Mouse (Mus musculus): Measurements from ENCODE around the gene Scp2. TPM values are rescaled to one million over a fixed set of nuclear protein-coding genes. Genes with fewer than 3 reads are reported as not detected.

The Scp2 gene
- polyA plus RNA-seq, 1 experiment from 2014 or later, result 231 TPM

DNA sequence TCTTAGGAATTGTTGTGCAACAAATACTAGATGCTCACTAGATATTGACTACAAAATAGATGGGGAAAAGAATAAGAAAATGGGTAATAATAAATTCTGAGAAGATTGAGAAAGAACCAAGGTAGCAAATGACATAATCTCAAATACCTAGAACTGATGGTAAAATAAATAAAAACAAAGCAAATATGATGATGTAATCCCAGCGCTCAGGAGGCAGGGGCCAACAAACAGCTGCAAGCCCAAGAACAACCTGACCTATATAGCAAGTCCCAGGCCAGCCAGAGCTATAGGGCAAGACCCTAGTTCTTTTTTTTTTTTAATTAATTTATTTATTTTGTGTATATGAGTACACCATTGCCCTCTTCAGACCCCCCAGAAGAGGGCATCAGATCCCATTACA, 20.7 kb downstream of the Scp2 start:
- Histone ChIP-seq H3K4me1 (replicated peaks; ENCODE audit: control insufficient read depth, insufficient read depth, low read length) (no peaks in the 10 kb centered on the region), H3K4me2 (no peak overlapping the region), H3K36me3 (ENCODE audit: control insufficient read depth, insufficient read depth, low read length) (no peaks in the 10 kb centered on the region), H3K27me3 (replicated peaks; ENCODE audit: control insufficient read depth, insufficient read depth, low read length) (no peaks in the 10 kb centered on the region), H3K9me3 (ENCODE audit: control insufficient read depth, low read length) (no peaks in the 10 kb centered on the region), H3K9ac (ENCODE audit: low read depth, low read length) (no peak overlapping the region), H3K27ac (ENCODE audit: low read depth, low read length) (no peak overlapping the region), H3K4me3 (ENCODE audit: low read depth, low read length) (no peak overlapping the region)
- DNase-seq (ENCODE audit: low spot score), result no peak
- 81% methylated on average over 1 of the region's 1 CpGs for WGBS
- no peak for ATAC-seq (replicated peaks; ENCODE audit: low FRiP score)

DNA sequence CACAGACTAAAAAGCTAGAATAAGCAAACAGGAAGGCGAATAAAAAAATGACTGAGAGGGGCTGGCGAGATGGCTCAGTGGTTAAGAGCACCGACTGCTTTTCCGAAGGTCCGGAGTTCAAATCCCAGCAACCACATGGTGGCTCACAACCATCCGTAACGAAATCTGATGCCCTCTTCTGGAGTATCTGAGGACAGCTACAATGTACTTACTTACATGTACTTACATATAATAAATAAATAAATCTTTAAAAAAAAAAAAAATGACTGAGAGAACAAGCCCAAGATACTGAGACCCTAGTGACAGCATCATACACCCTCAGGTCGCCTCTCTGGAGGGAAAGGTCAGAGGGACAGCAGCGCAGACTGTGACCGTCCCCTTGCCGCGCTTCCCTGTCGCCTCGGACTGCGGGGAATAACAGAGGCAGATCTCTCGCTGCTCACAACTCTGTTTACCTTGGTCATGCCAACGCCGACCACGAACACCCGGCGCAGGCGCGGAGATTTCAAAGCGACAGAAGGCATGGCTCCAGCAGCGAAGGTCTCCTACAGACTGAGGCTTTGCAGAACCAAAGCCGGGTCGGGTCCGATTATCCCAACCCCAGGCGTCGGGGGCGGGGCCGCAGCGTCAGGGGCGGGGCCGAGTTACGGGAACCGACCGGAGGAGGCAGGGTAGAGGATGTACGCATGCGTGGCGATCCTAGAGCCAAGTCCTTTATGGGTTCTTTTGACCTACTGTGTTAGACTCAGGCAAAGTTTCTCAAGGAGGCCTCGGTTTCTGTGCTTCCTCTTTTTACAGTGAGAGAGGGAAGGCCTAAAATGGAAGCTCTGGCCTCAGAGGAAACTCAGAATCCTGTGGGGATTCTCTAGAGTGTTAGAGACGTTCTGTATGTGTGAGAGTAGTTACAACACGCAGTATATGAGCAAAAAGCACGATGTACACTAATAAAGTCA, 26.6 kb downstream of the Scp2 start:
- Histone ChIP-seq H3K4me1 (replicated peaks; ENCODE audit: control insufficient read depth, insufficient read depth, low read length) (no peaks in the 10 kb centered on the region), H3K9ac (ENCODE audit: low read depth, low read length) (peak overlapping the region; percentile 46; the same call in 1 of the 2 replicates), H3K27me3 (replicated peaks; ENCODE audit: control insufficient read depth, insufficient read depth, low read length) (no peaks in the 10 kb centered on the region), H3K36me3 (ENCODE audit: control insufficient read depth, insufficient read depth, low read length) (no peaks in the 10 kb centered on the region), H3K27ac (ENCODE audit: low read depth, low read length) (peak overlapping the region; percentile 35; the same call in 1 of the 2 replicates), H3K4me3 (ENCODE audit: low read depth, low read length) (peak overlapping the region; percentile 57), H3K9me3 (ENCODE audit: control insufficient read depth, low read length) (no peaks in the 10 kb centered on the region), H3K4me2 (peak overlapping the region; percentile 56)
- WGBS, result 9% methylated on average over 43 of the region's 45 CpGs
- ATAC-seq (replicated peaks; ENCODE audit: low FRiP score), result peak; percentile 91
- DNase-seq (ENCODE audit: low spot score), result peak; percentile 92

DNA sequence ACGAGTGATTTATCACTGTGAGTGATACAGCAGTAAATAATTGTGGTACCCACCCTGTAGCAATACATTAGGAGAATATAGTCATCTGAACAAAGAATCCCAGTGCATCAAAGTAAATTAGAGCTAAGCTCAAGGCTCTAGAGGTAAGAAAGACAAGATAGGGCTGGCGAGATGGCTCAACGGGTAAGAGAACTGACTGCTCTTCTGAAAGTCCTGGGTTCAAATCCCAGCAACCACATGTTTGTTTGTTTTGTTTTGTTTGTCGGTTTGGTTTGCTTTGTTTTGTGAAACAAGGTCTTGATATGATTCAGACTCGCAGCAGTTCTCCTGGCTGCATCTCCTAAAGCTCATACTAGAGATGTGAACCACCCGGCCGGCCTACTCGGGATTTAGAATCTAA, 27.3 kb downstream of the Scp2 start:
- ATAC-seq (replicated peaks; ENCODE audit: low FRiP score) (no peak), DNase-seq (ENCODE audit: low spot score) (no peak)
- no peak overlapping the region for H3K4me2 ChIP-seq
- no peaks in the 10 kb centered on the region for H3K9me3 ChIP-seq (ENCODE audit: control insufficient read depth, low read length)
- H3K27me3 ChIP-seq (replicated peaks; ENCODE audit: control insufficient read depth, insufficient read depth, low read length), result no peaks in the 10 kb centered on the region
- 78% methylated on average over 8 of the region's 8 CpGs for WGBS
- H3K27ac ChIP-seq (ENCODE audit: low read depth, low read length), result no peak overlapping the region
- H3K4me3 ChIP-seq (ENCODE audit: low read depth, low read length), result peak overlapping the region; percentile 57; the same call in 1 of the 2 replicates
- no peaks in the 10 kb centered on the region for H3K4me1 ChIP-seq (replicated peaks; ENCODE audit: control insufficient read depth, insufficient read depth, low read length)
- no peak overlapping the region for H3K9ac ChIP-seq (ENCODE audit: low read depth, low read length)
- H3K36me3 ChIP-seq (ENCODE audit: control insufficient read depth, insufficient read depth, low read length), result no peaks in the 10 kb centered on the region

DNA sequence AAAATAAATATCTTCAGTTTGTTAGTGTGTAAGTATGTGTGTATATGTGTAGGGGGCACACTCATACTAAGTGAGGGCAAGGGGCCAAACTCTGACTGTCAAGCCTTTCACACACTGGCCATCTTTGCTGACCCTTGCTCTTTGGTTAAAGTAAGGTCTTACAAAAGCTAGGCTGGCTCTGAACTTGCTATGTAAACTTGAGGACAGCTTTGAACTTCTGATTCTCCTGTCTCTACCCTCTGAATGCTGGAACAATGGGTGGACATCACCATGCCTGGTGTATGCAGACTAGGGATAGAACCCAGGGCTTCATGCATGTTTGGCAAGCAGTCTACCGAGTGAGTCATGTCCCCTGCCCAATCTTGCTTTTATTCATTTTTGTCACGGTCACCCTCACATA, 28.3 kb downstream of the Scp2 start:
- Histone ChIP-seq H3K4me2 (no peak overlapping the region), H3K4me3 (ENCODE audit: low read depth, low read length) (no peak overlapping the region), H3K9me3 (ENCODE audit: control insufficient read depth, low read length) (no peaks in the 10 kb centered on the region), H3K36me3 (ENCODE audit: control insufficient read depth, insufficient read depth, low read length) (no peaks in the 10 kb centered on the region), H3K9ac (ENCODE audit: low read depth, low read length) (no peak overlapping the region), H3K27me3 (replicated peaks; ENCODE audit: control insufficient read depth, insufficient read depth, low read length) (no peaks in the 10 kb centered on the region), H3K27ac (ENCODE audit: low read depth, low read length) (no peak overlapping the region), H3K4me1 (replicated peaks; ENCODE audit: control insufficient read depth, insufficient read depth, low read length) (no peaks in the 10 kb centered on the region)
- ATAC-seq (replicated peaks; ENCODE audit: low FRiP score), result no peak
- 86% methylated on average over 2 of the region's 2 CpGs for WGBS
- DNase-seq (ENCODE audit: low spot score), result no peak

DNA sequence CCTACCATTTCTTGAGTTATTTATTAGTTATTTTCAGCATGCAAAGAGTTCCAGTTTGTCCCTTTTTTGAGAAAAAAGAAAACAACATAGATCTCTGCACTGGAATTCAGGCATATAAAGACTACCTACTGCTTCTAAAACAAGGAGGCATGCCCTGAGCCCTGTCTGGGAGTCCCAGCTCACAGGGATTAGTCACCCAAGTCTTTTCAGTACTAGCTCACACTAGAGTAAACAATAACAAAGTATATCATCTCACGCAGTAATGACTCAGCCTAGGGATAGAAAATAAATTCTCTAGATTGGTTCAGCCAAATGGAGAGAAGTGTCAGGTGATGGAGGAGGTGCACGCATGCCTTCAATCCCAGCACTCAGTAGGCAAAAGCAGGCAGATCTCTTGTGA, 34.1 kb downstream of the Scp2 start:
- Histone ChIP-seq H3K4me3 (ENCODE audit: low read depth, low read length) (no peak overlapping the region), H3K9me3 (ENCODE audit: control insufficient read depth, low read length) (no peaks in the 10 kb centered on the region), H3K27me3 (replicated peaks; ENCODE audit: control insufficient read depth, insufficient read depth, low read length) (no peaks in the 10 kb centered on the region), H3K4me2 (no peak overlapping the region), H3K4me1 (replicated peaks; ENCODE audit: control insufficient read depth, insufficient read depth, low read length) (no peaks in the 10 kb centered on the region), H3K9ac (ENCODE audit: low read depth, low read length) (no peak overlapping the region), H3K27ac (ENCODE audit: low read depth, low read length) (no peak overlapping the region), H3K36me3 (ENCODE audit: control insufficient read depth, insufficient read depth, low read length) (no peaks in the 10 kb centered on the region)
- 88% methylated on average over 2 of the region's 2 CpGs for WGBS
- DNase-seq (ENCODE audit: low spot score), result no peak
- no peak for ATAC-seq (replicated peaks; ENCODE audit: low FRiP score)

DNA sequence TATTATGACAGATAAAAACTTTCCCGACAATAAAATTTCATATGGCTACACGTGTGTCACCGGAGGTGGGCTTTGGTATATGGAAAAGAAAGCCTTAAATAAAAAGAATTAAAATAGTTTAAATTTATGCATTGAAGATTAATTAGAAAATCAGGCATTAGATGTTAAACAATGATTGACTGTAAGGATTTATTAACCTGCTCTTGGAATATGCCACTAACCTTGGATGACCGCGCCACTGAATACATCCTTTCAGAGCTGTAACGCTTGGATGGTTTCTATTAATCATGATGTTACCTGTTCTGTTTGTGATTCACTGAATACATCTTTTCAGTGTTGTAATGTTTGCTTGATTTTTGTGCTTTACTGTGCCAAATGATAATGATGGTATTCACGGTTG, 35.1 kb downstream of the Scp2 start:
- Histone ChIP-seq H3K9ac (ENCODE audit: low read depth, low read length) (no peak overlapping the region), H3K4me2 (no peak overlapping the region), H3K9me3 (ENCODE audit: control insufficient read depth, low read length) (no peaks in the 10 kb centered on the region), H3K27me3 (replicated peaks; ENCODE audit: control insufficient read depth, insufficient read depth, low read length) (no peaks in the 10 kb centered on the region), H3K4me1 (replicated peaks; ENCODE audit: control insufficient read depth, insufficient read depth, low read length) (no peaks in the 10 kb centered on the region), H3K4me3 (ENCODE audit: low read depth, low read length) (no peak overlapping the region), H3K27ac (ENCODE audit: low read depth, low read length) (no peak overlapping the region), H3K36me3 (ENCODE audit: control insufficient read depth, insufficient read depth, low read length) (no peaks in the 10 kb centered on the region)
- ATAC-seq (replicated peaks; ENCODE audit: low FRiP score), result no peak
- no peak for DNase-seq (ENCODE audit: low spot score)
- 94% methylated on average over 7 of the region's 7 CpGs for WGBS

DNA sequence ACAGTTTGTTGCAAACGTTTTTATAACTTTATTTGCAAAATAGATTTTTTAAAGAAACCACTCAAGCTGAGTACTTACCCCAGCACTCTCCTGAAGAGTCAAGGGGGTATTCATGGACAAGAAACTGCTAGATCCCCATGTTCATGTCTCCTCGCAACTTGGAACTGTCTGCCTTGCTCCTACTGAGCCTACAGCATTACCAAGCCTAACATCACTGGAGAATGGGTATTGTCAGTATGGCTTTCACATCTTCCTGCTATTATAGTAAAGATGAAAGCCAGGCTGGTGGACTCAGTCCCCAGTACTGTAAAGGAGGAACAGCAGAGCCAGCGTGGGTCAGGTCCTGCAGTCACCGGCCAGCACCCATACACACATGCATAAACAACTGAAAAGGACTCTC, 48.5 kb downstream of the Scp2 start, which contains the start of gene Podn:
Podn (minus strand) TSS at position 101 of the 400 bp plus-strand sequence.
- ATAC-seq (replicated peaks; ENCODE audit: low FRiP score), result no peak
- no peaks in the 10 kb centered on the region for H3K4me1 ChIP-seq (replicated peaks; ENCODE audit: control insufficient read depth, insufficient read depth, low read length)

DNA sequence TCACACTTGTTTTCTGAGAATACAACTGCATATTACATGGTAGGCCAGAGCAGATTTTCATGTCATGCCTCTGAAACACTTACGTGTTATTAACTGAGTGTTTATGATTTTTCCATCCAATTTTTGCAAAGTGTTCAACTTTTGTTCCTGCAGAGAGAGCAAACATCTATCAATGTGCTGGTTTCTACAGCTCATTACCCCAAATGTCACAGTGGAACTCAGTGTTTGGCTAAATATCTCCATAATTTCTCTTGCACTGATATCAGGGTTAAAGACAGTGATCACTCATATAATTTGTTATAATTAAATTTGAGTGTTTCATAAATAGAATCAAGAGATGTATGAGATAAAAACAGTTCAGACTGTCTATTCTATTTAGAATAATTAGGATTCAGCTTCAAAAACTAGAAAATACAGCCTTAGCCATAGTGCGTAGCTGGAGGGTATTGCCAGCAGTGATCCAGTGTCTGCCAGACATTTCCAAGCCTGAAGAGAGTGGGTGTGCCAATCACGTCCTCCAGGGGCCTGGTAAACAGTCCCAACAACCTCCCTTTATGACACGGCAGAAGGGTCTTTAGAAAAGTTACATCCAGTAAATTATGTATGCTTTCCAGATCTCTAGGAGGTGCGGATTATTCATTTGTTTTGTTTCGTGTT, 51.9 kb downstream of the Scp2 start:
- DNase-seq (ENCODE audit: low spot score), result no peak
- 84% methylated on average over 6 of the region's 6 CpGs for WGBS
- H3K4me1 ChIP-seq (replicated peaks; ENCODE audit: control insufficient read depth, insufficient read depth, low read length), result no peaks in the 10 kb centered on the region
- H3K9ac ChIP-seq (ENCODE audit: low read depth, low read length), result no peak overlapping the region
- H3K27ac ChIP-seq (ENCODE audit: low read depth, low read length), result no peak overlapping the region
- H3K4me2 ChIP-seq, result no peak overlapping the region
- no peaks in the 10 kb centered on the region for H3K36me3 ChIP-seq (ENCODE audit: control insufficient read depth, insufficient read depth, low read length)
- no peaks in the 10 kb centered on the region for H3K9me3 ChIP-seq (ENCODE audit: control insufficient read depth, low read length)
- no peaks in the 10 kb centered on the region for H3K27me3 ChIP-seq (replicated peaks; ENCODE audit: control insufficient read depth, insufficient read depth, low read length)
- ATAC-seq (replicated peaks; ENCODE audit: low FRiP score), result no peak
- no peak overlapping the region for H3K4me3 ChIP-seq (ENCODE audit: low read depth, low read length)

More for the DNA sequence above, 48.5 kb downstream of the Scp2 start, which contains the start of gene Podn:
- Histone ChIP-seq H3K4me3 (ENCODE audit: low read depth, low read length) (no peak within 1 kb of the TSS), H3K9ac (ENCODE audit: low read depth, low read length) (no peak within 1 kb of the TSS), H3K4me2 (no peak within 1 kb of the TSS), H3K27ac (ENCODE audit: low read depth, low read length) (no peak within 1 kb of the TSS), H3K36me3 (ENCODE audit: control insufficient read depth, insufficient read depth, low read length) (no peaks in the 10 kb centered on the region), H3K9me3 (ENCODE audit: control insufficient read depth, low read length) (no peaks in the 10 kb centered on the region), H3K27me3 (replicated peaks; ENCODE audit: control insufficient read depth, insufficient read depth, low read length) (no peaks in the 10 kb centered on the region)
- WGBS, result 79% methylated on average over 4 of the region's 4 CpGs
- DNase-seq (ENCODE audit: low spot score), result no peak
